Mouse (Mus musculus) monocyte, adult 59 days (primary cell): ENCODE data around the gene Pate1. TPM values are rescaled to one million over a fixed set of nuclear protein-coding genes. Genes with fewer than 3 reads are reported as not detected.

Experiments
- total RNA-seq, 2 experiments: library from RNA; stranded (reverse); gene quantifications; one replicate each; pipeline ENCODE4 v1.2.4; 2023

The Pate1 gene
- total RNA-seq: not detected

GRCm38 (mm10) chr9:35687013-35687412 lies at the start of gene Pate1:
Gene Pate1, minus strand, starts transcription at chr9:35687390.

GRCm38 (mm10) chr9:35648102-35648501 lies 39.1 kb downstream of the Pate1 start, which contains the start of gene Pate3:
Gene Pate3, minus strand, starts transcription at chr9:35648202.

Other genes starting within 250 kb of the Pate1 start
- not detected for gene Gm1113, start 169.1 kb downstream of the Pate1 start, total RNA-seq
- not detected for gene Ddx25, start 128.9 kb downstream of the Pate1 start, total RNA-seq
- 1 to 10 TPM; 8.0 to 9.8 TPM for gene Pus3, start 128.8 kb downstream of the Pate1 start, total RNA-seq
- gene Pate2, start 117.1 kb downstream of the Pate1 start, total RNA-seq: not detected
- gene Hyls1, start 117.0 kb downstream of the Pate1 start, total RNA-seq: 1 to 10 TPM; 4.4 to 5.8 TPM
- gene Pate4, start 75.4 kb downstream of the Pate1 start, total RNA-seq: not detected
- gene Pate3, start 39.2 kb downstream of the Pate1 start, total RNA-seq: not detected
- not detected for gene Gm17677, start 53.7 kb upstream of the Pate1 start, total RNA-seq
- gene Gm17727, start 90.7 kb upstream of the Pate1 start, total RNA-seq: not detected
- gene Gm27235, start 102.7 kb upstream of the Pate1 start, total RNA-seq: not detected
- gene D730048I06Rik, start 102.7 kb upstream of the Pate1 start, total RNA-seq: not detected
- not detected for gene 9230110F15Rik, start 156.8 kb upstream of the Pate1 start, total RNA-seq
- not detected for gene 9230113P08Rik, start 221.0 kb upstream of the Pate1 start, total RNA-seq